Mouse (Mus musculus): Measurements from ENCODE around the gene Dach1. TPM values are rescaled to one million over a fixed set of nuclear protein-coding genes. Genes with fewer than 3 reads are reported as not detected.

Dach1 gene
- total and polyA plus RNA-seq, 3 experiments, result not detected

DNA sequence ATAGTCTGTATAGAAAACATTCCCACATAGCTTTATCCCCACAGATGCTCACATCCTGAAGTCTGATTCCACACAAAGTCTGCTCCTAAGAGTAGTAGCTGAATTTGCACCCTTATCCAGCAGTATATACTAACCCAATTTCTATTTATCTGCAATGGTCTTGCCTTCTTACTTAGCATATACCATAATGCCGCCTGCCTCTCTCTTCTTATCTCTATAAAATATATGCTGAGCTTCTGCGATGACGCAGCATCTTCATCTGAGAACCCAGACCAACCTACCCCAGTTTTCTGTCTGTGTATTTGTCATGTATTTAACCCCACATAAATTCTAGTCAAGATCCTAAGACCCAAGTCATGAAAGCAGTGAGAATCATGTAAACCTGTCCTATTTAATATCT, 272.9 kb downstream of the Dach1 start:
- H3K36me3 ChIP-seq (replicated peaks in 1 of 2; ENCODE audit: control insufficient read depth in 1 of 2, insufficient read depth in 1 of 2, low read length in 1 of 2), result no peaks in the 10 kb centered on the region
- peaks cover 18% of the 10 kb centered on the region for H3K9me3 ChIP-seq (replicated peaks; ENCODE audit: low read length)
- no peak for DNase-seq (ENCODE audit: extremely low read depth)
- H3K4me2 ChIP-seq (ENCODE audit: insufficient read depth, low read depth, poor library complexity, severe bottlenecking), result no peak overlapping the region
- H3K4me1 ChIP-seq (ENCODE audit: control insufficient read depth in 1 of 2, insufficient read depth in 2 of 2), result no peaks in the 10 kb centered on the region
- dilution Hi-C loops (cut with MboI; ENCODE audit: extremely low pct_ligation_motif_present, extremely low pct_unique_long_range_greater_than_20kb, low sequenced_read_pairs), result no loop called here
- in situ Hi-C loops (cut with MboI; ENCODE audit: low pct_ligation_motif_present, low pct_unique_long_range_greater_than_20kb, low sequenced_read_pairs), result no loop called here
- H3K9ac ChIP-seq (ENCODE audit: insufficient read depth, low read depth), result no peak overlapping the region
- H3K79me2 ChIP-seq (replicated peaks; ENCODE audit: control insufficient read depth, extremely low read depth, insufficient read depth, poor library complexity, severe bottlenecking), result no peaks in the 10 kb centered on the region
- no peak overlapping the region for H3K27ac ChIP-seq (ENCODE audit: insufficient read depth, low read depth)
- no peaks in the 10 kb centered on the region for H3K27me3 ChIP-seq (replicated peaks)
- H3K4me3 ChIP-seq (replicated peaks in 1 of 3; ENCODE audit: low read depth in 2 of 3, low read length in 2 of 3, poor library complexity in 1 of 3), result no peak overlapping the region
- TF ChIP-seq ETS1 (conservative IDR thresholded peaks at IDR 0.05; ENCODE audit: low read depth, low read length) (no peak), POLR2A (IDR thresholded peaks at IDR 0.05; ENCODE audit: low read depth, low read length) (no peak), EP300 (IDR thresholded peaks at IDR 0.05; ENCODE audit: low read length) (no peak), TBP (conservative IDR thresholded peaks at IDR 0.05; ENCODE audit: low read depth, low read length) (no peak), CTCF (conservative IDR thresholded peaks at IDR 0.05 in 1 of 2, IDR thresholded peaks at IDR 0.05 in 1 of 2; ENCODE audit: low read depth in 2 of 2, low read length in 2 of 2) (no peak), HCFC1 (IDR thresholded peaks at IDR 0.05; ENCODE audit: low read depth, low read length) (no peak), MXI1 (IDR thresholded peaks at IDR 0.05; ENCODE audit: low read depth, low read length) (no peak), MAFK (IDR thresholded peaks at IDR 0.05; ENCODE audit: insufficient replicate concordance, low read length) (no peak), SIN3A (IDR thresholded peaks at IDR 0.05; ENCODE audit: low read length) (no peak), ZKSCAN1 (IDR thresholded peaks at IDR 0.05; ENCODE audit: borderline replicate concordance, low read depth, low read length) (no peak), SMC3 (IDR thresholded peaks at IDR 0.05; ENCODE audit: low read depth, low read length) (no peak)

DNA sequence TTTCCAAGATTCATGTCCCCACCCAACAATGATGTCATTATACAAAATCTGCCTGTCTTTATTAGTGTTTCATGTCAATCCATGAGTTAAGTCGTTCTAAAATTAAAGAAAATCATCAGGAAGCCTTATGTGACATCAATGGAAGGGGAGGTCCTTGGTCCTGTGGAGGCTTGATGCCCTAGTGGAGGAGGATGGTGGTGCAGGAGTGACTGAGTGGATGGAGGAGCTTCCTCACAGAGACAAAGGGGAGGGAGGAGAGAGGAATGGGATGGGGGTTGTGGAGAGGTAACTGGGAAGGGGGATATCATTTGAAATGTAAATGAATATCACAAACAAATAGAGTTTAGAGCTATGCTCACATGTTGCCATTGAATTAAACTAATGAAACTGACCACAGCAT, 287.6 kb downstream of the Dach1 start:
- Histone ChIP-seq H3K27ac (ENCODE audit: insufficient read depth, low read depth) (no peak overlapping the region), H3K36me3 (replicated peaks in 1 of 2; ENCODE audit: control insufficient read depth in 1 of 2, insufficient read depth in 1 of 2, low read length in 1 of 2) (no peaks in the 10 kb centered on the region), H3K9ac (ENCODE audit: insufficient read depth, low read depth) (no peak overlapping the region), H3K4me1 (ENCODE audit: control insufficient read depth in 1 of 2, insufficient read depth in 2 of 2) (no peaks in the 10 kb centered on the region), H3K27me3 (replicated peaks) (no peaks in the 10 kb centered on the region), H3K4me2 (ENCODE audit: insufficient read depth, low read depth, poor library complexity, severe bottlenecking) (no peak overlapping the region), H3K9me3 (replicated peaks; ENCODE audit: low read length) (peaks cover 15% of the 10 kb centered on the region), H3K4me3 (replicated peaks in 1 of 3; ENCODE audit: low read depth in 2 of 3, low read length in 2 of 3, poor library complexity in 1 of 3) (no peak overlapping the region), H3K79me2 (replicated peaks; ENCODE audit: control insufficient read depth, extremely low read depth, insufficient read depth, poor library complexity, severe bottlenecking) (no peaks in the 10 kb centered on the region)
- in situ Hi-C loops (cut with MboI; ENCODE audit: low pct_ligation_motif_present, low pct_unique_long_range_greater_than_20kb, low sequenced_read_pairs) (no loop called here), dilution Hi-C loops (cut with MboI; ENCODE audit: extremely low pct_ligation_motif_present, extremely low pct_unique_long_range_greater_than_20kb, low sequenced_read_pairs) (no loop called here)
- TF ChIP-seq IRF4 (IDR thresholded peaks at IDR 0.05; ENCODE audit: low read depth, low read length) (no peak), NELFE (IDR thresholded peaks at IDR 0.05; ENCODE audit: low read depth, low read length) (no peak), CHD2 (IDR thresholded peaks at IDR 0.05; ENCODE audit: low read length) (no peak), ETS1 (conservative IDR thresholded peaks at IDR 0.05; ENCODE audit: low read depth, low read length) (no peak), MYC (IDR thresholded peaks at IDR 0.05; ENCODE audit: low read depth, low read length) (no peak), CHD1 (IDR thresholded peaks at IDR 0.05; ENCODE audit: low read depth, low read length) (no peak), TCF12 (IDR thresholded peaks at IDR 0.05; ENCODE audit: low read depth, low read length) (no peak), E2F4 (IDR thresholded peaks at IDR 0.05; ENCODE audit: insufficient replicate concordance, low read depth, low read length) (no peak), USF1 (IDR thresholded peaks at IDR 0.05; ENCODE audit: low read depth, low read length) (no peak), HCFC1 (IDR thresholded peaks at IDR 0.05; ENCODE audit: low read depth, low read length) (no peak), SIN3A (IDR thresholded peaks at IDR 0.05; ENCODE audit: low read length) (no peak), NRF1 (IDR thresholded peaks at IDR 0.05; ENCODE audit: low read depth, low read length) (no peak), MXI1 (IDR thresholded peaks at IDR 0.05; ENCODE audit: low read depth, low read length) (no peak), UBTF (IDR thresholded peaks at IDR 0.05; ENCODE audit: low read depth, low read length) (no peak)
- DNase-seq (ENCODE audit: extremely low read depth), result no peak
